Mouse (Mus musculus) liver, embryonic 11.5 days (tissue): Measurements from ENCODE around the gene Dpp8. TPM values are rescaled to one million over a fixed set of nuclear protein-coding genes. Genes with fewer than 3 reads are reported as not detected.
A peak's percentile ranks its signal among the peaks of the same experiment; 100 is the strongest.

Experiments used
- ATAC-seq: fragments of 200-750 bp; cut with Nextera tagmentation; replicated peaks from 2 replicates; pipeline ENCODE4 v1.8.0; 2017; ENCODE audit warnings: moderate number of reproducible peaks, mild to moderate bottlenecking, moderate TSS enrichment, moderate library complexity; ENCODE audit not compliant: low FRiP score
- DNase-seq: peaks from one replicate; pipeline ENCODE4 v3.0.0-alpha.2; 2017; ENCODE audit warnings: low spot score
- H3K27ac ChIP-seq: fragments of 300-500 bp; sonication (generic); 2 replicates; pipeline ENCODE4 v1.5.1; 2014; ENCODE audit warnings: mild to moderate bottlenecking, low read depth, low read length, control low read depth
- H3K27me3 ChIP-seq: fragments of 300-500 bp; sonication (generic); replicated peaks from 2 replicates; pipeline ENCODE4 v1.6.1; 2014; ENCODE audit warnings: low read length, mixed read lengths; ENCODE audit not compliant: control insufficient read depth, insufficient read depth
- H3K36me3 ChIP-seq: fragments of 300-500 bp; sonication (generic); 2 replicates; pipeline ENCODE4 v1.6.1; 2014; ENCODE audit warnings: mild to moderate bottlenecking, low read length, moderate library complexity, mixed read lengths; ENCODE audit not compliant: control insufficient read depth, insufficient read depth
- H3K4me1 ChIP-seq: fragments of 300-500 bp; sonication (generic); replicated peaks from 2 replicates; pipeline ENCODE4 v1.6.1; 2014; ENCODE audit warnings: low read length, mixed read lengths; ENCODE audit not compliant: control insufficient read depth, insufficient read depth
- H3K4me2 ChIP-seq: fragments of 300-500 bp; sonication (generic); 2 replicates; pipeline ENCODE4 v1.6.1; 2014; ENCODE audit warnings: mild to moderate bottlenecking, control low read depth, moderate library complexity
- H3K4me3 ChIP-seq: fragments of 300-500 bp; sonication (generic); 2 replicates; pipeline ENCODE4 v1.5.1; 2014; ENCODE audit warnings: low read depth, low read length, control low read depth
- H3K9ac ChIP-seq: fragments of 300-500 bp; sonication (generic); 2 replicates; pipeline ENCODE4 v1.6.1; 2014; ENCODE audit warnings: low read depth, low read length, control low read depth
- H3K9me3 ChIP-seq: fragments of 300-500 bp; sonication (generic); 2 replicates; pipeline ENCODE4 v1.6.1; 2016; ENCODE audit warnings: low read length, inconsistent platforms, mixed read lengths; ENCODE audit not compliant: control insufficient read depth
- WGBS: fragments of 180-500 bp; shearing (Covaris S2); extraction: QIAGEN DNeasy Blood & Tissue Kit; methylation state at CpG from one replicate; pipeline ENCODE4 v1.1.7; 2014; 5-methylcytosine and 5-hydroxymethylcytosine counted together
- polyA plus RNA-seq: library from polyadenylated mRNA; unstranded; fragments of >200 nt; fragmentation: Nextera tagmentation; extraction: Ambion mirVana; gene quantifications from 2 replicates; pipeline ENCODE4 v1.2.1, GENCODE M21; 2014

The Dpp8 gene
- polyA plus RNA-seq, 1 experiment from 2014 or later, result 30.9 TPM

GRCm38 (mm10) chr9:65085270-65085669 lies 53.1 kb downstream of the Dpp8 start:
- peaks cover 2% of the 10 kb centered on the region for H3K4me1 ChIP-seq
- no peak overlapping the region for H3K27ac ChIP-seq
- 50% methylated on average over 1 of the region's 1 CpGs for WGBS
- no peaks in the 10 kb centered on the region for H3K27me3 ChIP-seq
- H3K4me3 ChIP-seq, result no peak overlapping the region
- H3K9ac ChIP-seq, result no peak overlapping the region
- ATAC-seq (no peak), DNase-seq (no peak)
- no peaks in the 10 kb centered on the region for H3K9me3 ChIP-seq
- peaks cover 11% of the 10 kb centered on the region for H3K36me3 ChIP-seq
- H3K4me2 ChIP-seq, result no peak overlapping the region

GRCm38 (mm10) chr9:65086801-65087200 lies 54.6 kb downstream of the Dpp8 start:
- Histone ChIP-seq H3K9me3 (no peaks in the 10 kb centered on the region), H3K4me1 (peaks cover 2% of the 10 kb centered on the region), H3K27ac (no peak overlapping the region), H3K4me2 (no peak overlapping the region), H3K27me3 (no peaks in the 10 kb centered on the region), H3K4me3 (no peak overlapping the region), H3K36me3 (peaks cover 8% of the 10 kb centered on the region; the same call in 1 of the 2 replicates), H3K9ac (no peak overlapping the region)
- no peak for ATAC-seq
- 60% methylated on average over 1 of the region's 1 CpGs for WGBS
- DNase-seq, result no peak

- H3K4me3 ChIP-seq, result no peak overlapping the region
- H3K27me3 ChIP-seq, result no peaks in the 10 kb centered on the region
- no peak overlapping the region for H3K27ac ChIP-seq
- ATAC-seq (no peak), DNase-seq (no peak)
- 40% methylated on average over 5 of the region's 5 CpGs for WGBS
- H3K36me3 ChIP-seq, result peaks cover 8% of the 10 kb centered on the region; the same call in 1 of the 2 replicates
- H3K9me3 ChIP-seq, result no peaks in the 10 kb centered on the region
- H3K4me2 ChIP-seq, result no peak overlapping the region
- H3K4me1 ChIP-seq, result peaks cover 2% of the 10 kb centered on the region
- no peak overlapping the region for H3K9ac ChIP-seq
These were observed 55.3 kb downstream of the Dpp8 start for GRCm38 (mm10) chr9:65087490-65087889.

GRCm38 (mm10) chr9:65094237-65094636 lies 62.0 kb downstream of the Dpp8 start:
- no peak overlapping the region for H3K9ac ChIP-seq
- no peaks in the 10 kb centered on the region for H3K27me3 ChIP-seq
- H3K4me2 ChIP-seq, result no peak overlapping the region
- no peaks in the 10 kb centered on the region for H3K4me1 ChIP-seq
- H3K9me3 ChIP-seq, result no peaks in the 10 kb centered on the region
- no peak overlapping the region for H3K4me3 ChIP-seq
- H3K27ac ChIP-seq, result no peak overlapping the region
- DNase-seq (peak; percentile 50), ATAC-seq (no peak)
- WGBS, result 45% methylated on average over 6 of the region's 6 CpGs
- H3K36me3 ChIP-seq, result no peaks in the 10 kb centered on the region

- peak within 1 kb of the TSS; percentile 69 for H3K9ac ChIP-seq
- peaks cover 11% of the 10 kb centered on the region for H3K4me1 ChIP-seq
- peak within 1 kb of the TSS; percentile 67 for H3K4me3 ChIP-seq
- H3K9me3 ChIP-seq, result 0 out of 2 replicates have a peak, but pooled peaks cover 2% of the 10 kb centered on the region
- H3K27me3 ChIP-seq, result peaks cover 38% of the 10 kb centered on the region
- H3K36me3 ChIP-seq, result no peaks in the 10 kb centered on the region
- peak; percentile 49 for DNase-seq
- 2% methylated on average over 58 of the region's 76 CpGs for WGBS
- H3K4me2 ChIP-seq, result peak within 1 kb of the TSS; percentile 98
- peak; percentile 37; the same call in 1 of the 2 replicates for ATAC-seq
- peak within 1 kb of the TSS; percentile 78 for H3K27ac ChIP-seq
These were observed 68.9 kb downstream of the Dpp8 start, which contains the start of gene Igdcc4 for GRCm38 (mm10) chr9:65100991-65101685. Gene Igdcc4 (plus strand): TSS chr9:65101486.

GRCm38 (mm10) chr9:65101686-65102376 lies 69.6 kb downstream of the Dpp8 start:
- DNase-seq (peak; percentile 71), ATAC-seq (peak; percentile 56; the same call in 1 of the 2 replicates)
- Histone ChIP-seq H3K27me3 (peaks cover 39% of the 10 kb centered on the region), H3K9ac (peak overlapping the region; percentile 69), H3K4me3 (peak overlapping the region; percentile 67), H3K4me1 (peaks cover 14% of the 10 kb centered on the region), H3K27ac (peak overlapping the region; percentile 78), H3K4me2 (peak overlapping the region; percentile 98), H3K9me3 (0 out of 2 replicates have a peak, but pooled peaks cover 2% of the 10 kb centered on the region), H3K36me3 (no peaks in the 10 kb centered on the region)
- WGBS, result 2% methylated on average over 39 of the region's 39 CpGs

GRCm38 (mm10) chr9:65102377-65103172 lies 70.4 kb downstream of the Dpp8 start:
- peak overlapping the region; percentile 67 for H3K4me3 ChIP-seq
- peaks cover 40% of the 10 kb centered on the region for H3K27me3 ChIP-seq
- DNase-seq (no peak), ATAC-seq (peak; percentile 35; the same call in 1 of the 2 replicates)
- peaks cover 14% of the 10 kb centered on the region for H3K4me1 ChIP-seq
- 6% methylated on average over 36 of the region's 36 CpGs for WGBS
- H3K4me2 ChIP-seq, result peak overlapping the region; percentile 98
- 0 out of 2 replicates have a peak, but pooled peaks cover 2% of the 10 kb centered on the region for H3K9me3 ChIP-seq
- H3K27ac ChIP-seq, result peak overlapping the region; percentile 78
- peak overlapping the region; percentile 69 for H3K9ac ChIP-seq
- H3K36me3 ChIP-seq, result no peaks in the 10 kb centered on the region

GRCm38 (mm10) chr9:65103173-65103752 lies 71.0 kb downstream of the Dpp8 start:
- no peak overlapping the region for H3K27ac ChIP-seq

More at GRCm38 (mm10) chr9:65103173-65103752, 71.0 kb downstream of the Dpp8 start:
- Histone ChIP-seq H3K4me1 (peaks cover 14% of the 10 kb centered on the region), H3K9ac (no peak overlapping the region; the same call in 1 of the 2 replicates), H3K4me2 (peak overlapping the region; percentile 98), H3K4me3 (peak overlapping the region; percentile 67), H3K36me3 (no peaks in the 10 kb centered on the region), H3K9me3 (0 out of 2 replicates have a peak, but pooled peaks cover 2% of the 10 kb centered on the region), H3K27me3 (peaks cover 42% of the 10 kb centered on the region)
- DNase-seq, result no peak
- WGBS, result 26% methylated on average over 8 of the region's 8 CpGs
- ATAC-seq, result no peak
